Mouse (Mus musculus): ENCODE measurements around the gene Pxdn.

DNA sequence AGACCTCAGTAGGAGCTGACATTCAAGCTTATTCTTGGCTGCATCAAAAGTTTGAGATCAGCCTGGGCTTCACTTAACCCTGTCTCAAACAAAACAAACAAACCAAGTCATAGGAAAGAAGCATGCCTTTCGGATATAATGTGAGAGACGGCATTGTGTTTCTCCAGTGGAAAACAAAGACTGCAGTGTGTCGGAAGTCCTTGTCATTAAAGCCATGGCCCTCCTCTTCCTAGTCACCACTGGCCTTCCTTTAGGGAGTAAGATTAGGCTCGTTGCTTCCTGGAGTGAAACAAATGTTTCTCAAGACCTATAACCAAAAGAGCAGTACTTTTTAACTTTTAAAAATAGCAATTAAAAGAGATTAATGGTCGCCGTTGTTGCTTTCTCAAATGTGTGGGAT is 13.6 kb downstream of the Pxdn start:
- TF ChIP-seq CTCF (IDR thresholded peaks at IDR 0.05; ENCODE audit: borderline replicate concordance, insufficient read depth, low read length), result no peak
- TF ChIP-seq POLR2A (IDR thresholded peaks at IDR 0.05; ENCODE audit: low read depth, low read length), result no peak

All from embryonic fibroblast, embryonic 13.5 days (primary cell).